Mouse (Mus musculus) E14TG2a.4 (cell line): ENCODE measurements around the gene Ttc3.

ENCODE experiments used
- CTCF ChIP-seq: conservative IDR thresholded peaks from 2 replicates; pipeline ENCODE4 v1.5.1; 2014; ENCODE audit warnings: low read length
- NANOG ChIP-seq: IDR thresholded peaks from 2 replicates; pipeline ENCODE4 v1.6.1; 2014; ENCODE audit warnings: borderline replicate concordance, low read length, mixed read lengths

DNA sequence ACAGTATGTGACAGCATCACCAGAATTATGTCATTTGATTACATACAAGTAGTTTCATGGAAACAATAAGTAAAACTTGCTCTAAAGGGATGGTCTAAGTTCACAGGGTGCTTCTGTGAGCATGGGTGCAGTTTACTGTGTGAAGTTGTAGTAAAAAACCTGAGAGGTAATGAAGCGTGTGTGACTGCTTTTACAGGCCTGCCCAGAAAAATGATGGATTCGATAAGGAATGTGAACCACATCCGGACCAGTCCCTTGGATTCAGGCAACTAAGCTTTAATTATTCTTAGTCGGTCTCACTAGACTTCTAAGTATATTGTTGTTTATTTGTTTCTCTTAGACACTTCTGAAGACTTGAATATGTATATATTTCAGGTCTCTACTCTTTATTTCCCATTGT, 82.3 kb downstream of the Ttc3 start:
- no peak for TF ChIP-seq CTCF
- TF ChIP-seq NANOG: no peak
